Mouse (Mus musculus) small intestine, adult 2 months (tissue): ENCODE data around the gene Mfap2.

Experiments
- CTCF ChIP-seq: fragments of 200-500 bp; IDR thresholded peaks from 2 replicates; pipeline ENCODE4 v1.5.1; 2012; ENCODE audit warnings: low read depth, mild to moderate bottlenecking, control low read depth, inconsistent platforms, low read length, moderate library complexity, mixed read lengths; ENCODE audit not compliant: insufficient replicate concordance, insufficient read length; ENCODE audit errors: extremely low read depth
- POLR2A ChIP-seq: fragments of 200-500 bp; IDR thresholded peaks from 2 replicates; pipeline ENCODE4 v1.6.1; 2012; ENCODE audit warnings: low read depth, mild to moderate bottlenecking, control low read depth, inconsistent platforms, low read length, moderate library complexity

DNA sequence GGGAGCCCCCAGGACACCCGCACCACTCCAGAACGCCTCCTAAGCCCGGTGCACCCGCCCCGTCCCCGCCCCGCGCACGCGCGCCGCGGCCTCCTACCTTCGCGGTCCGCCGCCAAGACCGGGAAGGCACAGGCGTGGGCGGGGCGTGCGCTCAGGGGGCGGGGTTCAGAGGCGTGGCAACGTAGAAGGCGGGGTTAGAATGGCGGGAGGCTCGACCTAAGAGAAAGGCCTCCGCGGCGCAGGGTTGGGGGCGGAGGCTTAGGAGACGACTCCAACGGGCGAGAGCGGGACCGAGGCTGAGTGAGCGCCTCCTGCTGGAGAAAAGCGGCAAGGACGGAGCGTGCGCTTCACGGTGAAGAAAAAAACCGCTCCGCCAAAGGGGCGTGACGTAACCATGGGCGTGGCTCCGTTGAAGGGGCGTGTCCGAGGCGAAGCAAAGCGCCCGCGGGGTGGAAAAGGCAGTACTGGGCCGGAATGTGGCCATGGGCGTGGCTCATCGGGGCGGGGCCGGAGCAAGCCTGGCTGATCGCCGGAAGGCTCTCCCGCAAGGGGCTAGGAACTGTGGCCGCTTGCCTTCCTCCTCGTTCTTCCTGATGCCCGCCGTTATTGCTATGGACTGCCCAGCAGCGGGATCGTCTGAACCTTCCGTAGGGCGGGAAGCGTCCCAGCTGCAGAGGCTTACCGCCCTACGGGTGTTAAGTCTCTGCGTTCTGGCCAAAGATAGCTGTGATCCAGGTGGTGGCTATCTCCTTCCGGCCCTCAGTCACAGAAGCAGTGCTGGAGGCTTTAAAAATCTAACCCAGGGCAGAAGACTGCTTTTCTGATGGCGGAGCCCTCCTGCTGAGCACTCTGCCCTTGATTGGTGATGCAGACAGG lies 50.4 kb downstream of the Mfap2 start, which contains the start of gene Crocc:
- TF ChIP-seq CTCF (peak; percentile 87), POLR2A (peak; percentile 59)
